Mouse (Mus musculus) embryonic facial prominence, embryonic 13.5 days (tissue): ENCODE results near the gene Polr1b. TPM values are rescaled to one million over a fixed set of nuclear protein-coding genes. Genes with fewer than 3 reads are reported as not detected.
A peak's percentile ranks its signal among the peaks of the same experiment; 100 is the strongest.

Experiments used
- ATAC-seq: fragments of 200-750 bp; cut with Nextera tagmentation; 2 replicates; pipeline ENCODE4 v1.8.0; 2017; ENCODE audit warnings: low read depth; ENCODE audit not compliant: insufficient number of reproducible peaks, insufficient read depth, low FRiP score, low TSS enrichment
- H3K27ac ChIP-seq: fragments of 300-500 bp; sonication (generic); 2 replicates; pipeline ENCODE4 v1.5.1; 2015; ENCODE audit warnings: moderate library complexity, mild to moderate bottlenecking, inconsistent platforms
- H3K27me3 ChIP-seq: fragments of 300-500 bp; sonication (generic); 2 replicates; pipeline ENCODE4 v1.6.1; 2015; ENCODE audit warnings: mild to moderate bottlenecking, inconsistent platforms
- H3K36me3 ChIP-seq: fragments of 300-500 bp; sonication (generic); 2 replicates; pipeline ENCODE4 v1.6.1; 2015; ENCODE audit warnings: mild to moderate bottlenecking, inconsistent platforms
- H3K4me1 ChIP-seq: fragments of 300-500 bp; sonication (generic); 2 replicates; pipeline ENCODE4 v1.6.1; 2015; ENCODE audit warnings: inconsistent platforms
- H3K4me2 ChIP-seq: fragments of 300-500 bp; sonication (generic); 2 replicates; pipeline ENCODE4 v1.6.1; 2015; ENCODE audit warnings: moderate library complexity, mild to moderate bottlenecking, inconsistent platforms
- H3K4me3 ChIP-seq: fragments of 300-500 bp; sonication (generic); 2 replicates; pipeline ENCODE4 v1.5.1; 2015; ENCODE audit warnings: mild to moderate bottlenecking, inconsistent platforms
- H3K9ac ChIP-seq: fragments of 300-500 bp; sonication (generic); 2 replicates; pipeline ENCODE4 v1.6.1; 2015; ENCODE audit warnings: mild to moderate bottlenecking, inconsistent platforms
- H3K9me3 ChIP-seq: fragments of 300-500 bp; sonication (generic); 2 replicates; pipeline ENCODE4 v1.6.1; 2016; ENCODE audit warnings: inconsistent platforms
- WGBS: fragments of 180-500 bp; shearing (Covaris S2); methylation state at CpG from one replicate; pipeline ENCODE4 v1.1.7; 2015; ENCODE audit warnings: mixed read lengths; 5-methylcytosine and 5-hydroxymethylcytosine counted together
- polyA plus RNA-seq: library from polyadenylated mRNA; unstranded; fragments of >200 nt; fragmentation: Nextera tagmentation; extraction: Ambion mirVana; gene quantifications from 2 replicates; pipeline ENCODE4 v1.2.1, GENCODE M21; 2015

The Polr1b gene
- polyA plus RNA-seq, 1 experiment from 2014 or later = 29.4 TPM

- Histone ChIP-seq H3K27me3 (no peaks in the 10 kb centered on the region), H3K27ac (no peak overlapping the region), H3K9ac (no peak overlapping the region), H3K4me1 (no peaks in the 10 kb centered on the region), H3K36me3 (peaks cover 66% of the 10 kb centered on the region), H3K4me2 (no peak overlapping the region), H3K4me3 (no peak overlapping the region), H3K9me3 (no peaks in the 10 kb centered on the region)
- 74% methylated on average over 2 of the region's 2 CpGs for WGBS
- no peak for ATAC-seq
These were observed 21.6 kb upstream of the Polr1b start for GRCm38 (mm10) chr2:129079194-129079593.

GRCm38 (mm10) chr2:129081097-129081496, 19.7 kb upstream of the Polr1b start:
- H3K4me2 ChIP-seq = no peak overlapping the region
- no peak for ATAC-seq
- H3K27me3 ChIP-seq = no peaks in the 10 kb centered on the region
- H3K9ac ChIP-seq = no peak overlapping the region
- H3K36me3 ChIP-seq = peaks cover 73% of the 10 kb centered on the region
- WGBS = 66% methylated on average over 13 of the region's 13 CpGs
- H3K27ac ChIP-seq = no peak overlapping the region
- H3K9me3 ChIP-seq = no peaks in the 10 kb centered on the region
- no peak overlapping the region for H3K4me3 ChIP-seq
- no peaks in the 10 kb centered on the region for H3K4me1 ChIP-seq

GRCm38 (mm10) chr2:129083514-129083913, 17.3 kb upstream of the Polr1b start:
- Histone ChIP-seq H3K27ac (no peak overlapping the region), H3K4me3 (no peak overlapping the region), H3K4me1 (no peaks in the 10 kb centered on the region), H3K36me3 (peaks cover 62% of the 10 kb centered on the region), H3K9me3 (no peaks in the 10 kb centered on the region), H3K27me3 (no peaks in the 10 kb centered on the region), H3K9ac (no peak overlapping the region), H3K4me2 (no peak overlapping the region)
- no peak for ATAC-seq
- 89% methylated on average over 5 of the region's 5 CpGs for WGBS

- ATAC-seq = no peak
- H3K4me2 ChIP-seq = no peak overlapping the region
- no peaks in the 10 kb centered on the region for H3K9me3 ChIP-seq
- H3K4me3 ChIP-seq = no peak overlapping the region
- 51% methylated on average over 2 of the region's 2 CpGs for WGBS
- H3K9ac ChIP-seq = no peak overlapping the region
- no peak overlapping the region for H3K27ac ChIP-seq
- no peaks in the 10 kb centered on the region for H3K4me1 ChIP-seq
- peaks cover 62% of the 10 kb centered on the region for H3K36me3 ChIP-seq
- H3K27me3 ChIP-seq = no peaks in the 10 kb centered on the region
These were observed 15.8 kb upstream of the Polr1b start for GRCm38 (mm10) chr2:129084959-129085358.

GRCm38 (mm10) chr2:129087520-129087919, 13.3 kb upstream of the Polr1b start:
- Histone ChIP-seq H3K4me2 (no peak overlapping the region), H3K36me3 (peaks cover 65% of the 10 kb centered on the region), H3K9ac (no peak overlapping the region), H3K4me1 (no peaks in the 10 kb centered on the region), H3K27ac (no peak overlapping the region), H3K9me3 (no peaks in the 10 kb centered on the region), H3K27me3 (no peaks in the 10 kb centered on the region), H3K4me3 (no peak overlapping the region)
- 100% methylated on average over 1 of the region's 1 CpGs for WGBS
- no peak for ATAC-seq

GRCm38 (mm10) chr2:129090370-129090769, 10.4 kb upstream of the Polr1b start:
- 65% methylated on average over 4 of the region's 4 CpGs for WGBS
- ATAC-seq = no peak

GRCm38 (mm10) chr2:129092810-129093209, 8.0 kb upstream of the Polr1b start:
- H3K27ac ChIP-seq = no peak overlapping the region
- WGBS = 95% methylated on average over 12 of the region's 12 CpGs
- H3K4me2 ChIP-seq = no peak overlapping the region
- ATAC-seq = no peak
- peaks cover 65% of the 10 kb centered on the region for H3K36me3 ChIP-seq
- H3K9ac ChIP-seq = no peak overlapping the region
- no peak overlapping the region for H3K4me3 ChIP-seq
- H3K9me3 ChIP-seq = no peaks in the 10 kb centered on the region
- no peaks in the 10 kb centered on the region for H3K27me3 ChIP-seq
- no peaks in the 10 kb centered on the region for H3K4me1 ChIP-seq

More at GRCm38 (mm10) chr2:129090370-129090769, 10.4 kb upstream of the Polr1b start:
- Histone ChIP-seq H3K4me2 (no peak overlapping the region), H3K9ac (no peak overlapping the region), H3K27ac (0 out of 2 replicates have a peak overlapping the region, but pooled peaks have one; percentile 28), H3K9me3 (no peaks in the 10 kb centered on the region), H3K27me3 (no peaks in the 10 kb centered on the region), H3K4me3 (no peak overlapping the region), H3K36me3 (peaks cover 80% of the 10 kb centered on the region), H3K4me1 (no peaks in the 10 kb centered on the region)

- H3K9ac ChIP-seq = no peak overlapping the region
- no peaks in the 10 kb centered on the region for H3K9me3 ChIP-seq
- H3K4me1 ChIP-seq = no peaks in the 10 kb centered on the region
- no peak overlapping the region for H3K27ac ChIP-seq
- peaks cover 55% of the 10 kb centered on the region for H3K36me3 ChIP-seq
- H3K27me3 ChIP-seq = no peaks in the 10 kb centered on the region
- 92% methylated on average over 18 of the region's 18 CpGs for WGBS
- H3K4me2 ChIP-seq = no peak overlapping the region
- ATAC-seq = no peak
- no peak overlapping the region for H3K4me3 ChIP-seq
These were observed 6.7 kb upstream of the Polr1b start for GRCm38 (mm10) chr2:129093926-129094724.

- ATAC-seq = no peak
- Histone ChIP-seq H3K27ac (no peak overlapping the region), H3K4me1 (no peaks in the 10 kb centered on the region), H3K36me3 (peaks cover 79% of the 10 kb centered on the region), H3K4me2 (no peak overlapping the region), H3K9me3 (no peaks in the 10 kb centered on the region), H3K9ac (no peak overlapping the region), H3K27me3 (no peaks in the 10 kb centered on the region), H3K4me3 (no peak overlapping the region)
- WGBS = 85% methylated on average over 5 of the region's 5 CpGs
These were observed 12.1 kb downstream of the Polr1b start for GRCm38 (mm10) chr2:129112924-129113323.

GRCm38 (mm10) chr2:129115706-129116367, 15.0 kb downstream of the Polr1b start:
- no peak overlapping the region for H3K9ac ChIP-seq
- no peaks in the 10 kb centered on the region for H3K27me3 ChIP-seq
- H3K9me3 ChIP-seq = no peaks in the 10 kb centered on the region
- WGBS = 89% methylated on average over 9 of the region's 9 CpGs
- no peak for ATAC-seq
- peaks cover 87% of the 10 kb centered on the region for H3K36me3 ChIP-seq
- H3K27ac ChIP-seq = no peak overlapping the region
- no peak overlapping the region for H3K4me2 ChIP-seq
- no peaks in the 10 kb centered on the region for H3K4me1 ChIP-seq
- no peak overlapping the region for H3K4me3 ChIP-seq

GRCm38 (mm10) chr2:129116368-129116739, 15.6 kb downstream of the Polr1b start:
- H3K4me2 ChIP-seq = no peak overlapping the region
- H3K9me3 ChIP-seq = no peaks in the 10 kb centered on the region
- peaks cover 90% of the 10 kb centered on the region for H3K36me3 ChIP-seq
- no peak overlapping the region for H3K27ac ChIP-seq
- no peak overlapping the region for H3K9ac ChIP-seq
- ATAC-seq = no peak
- no peaks in the 10 kb centered on the region for H3K4me1 ChIP-seq
- no peaks in the 10 kb centered on the region for H3K27me3 ChIP-seq
- WGBS = 88% methylated on average over 1 of the region's 1 CpGs
- no peak overlapping the region for H3K4me3 ChIP-seq

- H3K4me2 ChIP-seq = no peak overlapping the region
- H3K27me3 ChIP-seq = no peaks in the 10 kb centered on the region
- H3K27ac ChIP-seq = no peak overlapping the region
- WGBS = 94% methylated on average over 12 of the region's 12 CpGs
- no peak overlapping the region for H3K9ac ChIP-seq
- no peaks in the 10 kb centered on the region for H3K4me1 ChIP-seq
- H3K9me3 ChIP-seq = no peaks in the 10 kb centered on the region
- peaks cover 94% of the 10 kb centered on the region for H3K36me3 ChIP-seq
- H3K4me3 ChIP-seq = no peak overlapping the region
- no peak for ATAC-seq
These were observed 17.3 kb downstream of the Polr1b start for GRCm38 (mm10) chr2:129118061-129118460.
